Mouse (Mus musculus) lung, postnatal 0 days (tissue): Measurements from ENCODE around the gene Hcn1.

Experiments used
- CTCF ChIP-seq: IDR thresholded peaks from 2 replicates; pipeline ENCODE4 v1.5.1; 2016; ENCODE audit warnings: antibody characterized with exemption, mild to moderate bottlenecking
- EP300 ChIP-seq: IDR thresholded peaks from 2 replicates; pipeline ENCODE4 v1.6.1; 2016; ENCODE audit warnings: antibody characterized with exemption, mild to moderate bottlenecking, control low read depth

DNA sequence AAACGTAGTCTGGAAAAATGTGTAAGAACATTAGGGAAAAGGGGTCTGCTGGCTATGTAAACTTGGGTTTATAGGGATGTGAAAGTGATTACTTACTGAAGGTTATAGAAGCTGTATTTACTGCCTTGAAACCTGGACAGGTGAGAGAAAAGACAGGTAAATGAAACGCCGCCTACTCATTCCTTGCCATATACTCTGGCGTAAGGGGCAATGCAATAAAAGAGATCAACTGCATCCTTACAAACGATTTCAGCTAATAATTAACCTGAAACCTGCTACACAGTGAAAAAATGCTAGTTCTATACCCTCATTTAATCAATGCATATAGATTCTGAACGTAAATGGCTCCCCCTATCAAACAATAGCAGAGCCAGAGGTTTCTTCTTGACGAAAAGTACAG, 17.4 kb downstream of the Hcn1 start:
- TF ChIP-seq CTCF (no peak), EP300 (no peak)
